Mouse (Mus musculus) G1E (cell line): ENCODE measurements around the gene Anln.

Source experiments
- CTCF ChIP-seq: IDR thresholded peaks from 2 replicates; pipeline ENCODE4 v1.5.1; 2012; ENCODE audit warnings: low read depth, low read length, inconsistent platforms, mixed read lengths
- GATA1 ChIP-seq: IDR thresholded peaks from 2 replicates; pipeline ENCODE4 v1.6.1; 2012; ENCODE audit warnings: borderline replicate concordance, low read length, inconsistent platforms, mixed read lengths
- GATA2 ChIP-seq: IDR thresholded peaks from 2 replicates; pipeline ENCODE4 v1.6.1; 2012; ENCODE audit warnings: low read depth, low read length, inconsistent platforms, borderline replicate concordance
- POLR2AphosphoS5 ChIP-seq: IDR thresholded peaks from 2 replicates; pipeline ENCODE4 v1.6.1; 2012; ENCODE audit warnings: low read depth, low read length, inconsistent platforms; ENCODE audit not compliant: insufficient replicate concordance

GRCm38 (mm10) chr9:22307156-22307919 is 81.7 kb downstream of the Anln start, which contains the start of gene Zfp810:
- no peak for TF ChIP-seq CTCF
- no peak for TF ChIP-seq GATA2
- no peak for TF ChIP-seq GATA1
- no peak for TF ChIP-seq POLR2AphosphoS5
